Mouse (Mus musculus) MEL (cell line): ENCODE measurements around the gene Tbc1d1.

Source experiments
- CTCF ChIP-seq, 3 experiments: IDR thresholded peaks in 2 of 3; conservative IDR thresholded peaks in 1 of 3; 2 replicates each; pipeline ENCODE4 v1.5.1; 2011 to 2012; ENCODE audit warnings: low read length in 3 of 3, low read depth in 2 of 3, mild to moderate bottlenecking in 2 of 3, improper control_type of control experiment in 1 of 3, inconsistent platforms in 1 of 3, mixed read lengths in 1 of 3, moderate library complexity in 1 of 3; ENCODE audit not compliant: control insufficient read depth in 1 of 3, insufficient read depth in 1 of 3, poor library complexity in 1 of 3, severe bottlenecking in 1 of 3
- GATA1 ChIP-seq: IDR thresholded peaks from 2 replicates; pipeline ENCODE4 v1.6.1; 2011; ENCODE audit warnings: low read depth, low read length, improper control_type of control experiment
- HCFC1 ChIP-seq: IDR thresholded peaks from 2 replicates; pipeline ENCODE4 v1.6.1; 2012; ENCODE audit warnings: low read depth, mild to moderate bottlenecking, inconsistent platforms, low read length, improper control_type of control experiment, moderate library complexity
- MAZ ChIP-seq: IDR thresholded peaks from 2 replicates; pipeline ENCODE4 v1.6.1; 2012; ENCODE audit warnings: low read depth, mild to moderate bottlenecking, inconsistent platforms, low read length, improper control_type of control experiment
- POLR2A ChIP-seq, 2 experiments: IDR thresholded peaks; 2 replicates each; pipeline ENCODE4 v1.6.1; 2011 to 2012; ENCODE audit warnings: low read length in 2 of 2, mild to moderate bottlenecking in 2 of 2, control low read depth in 1 of 2, improper control_type of control experiment in 1 of 2, low read depth in 1 of 2, moderate library complexity in 1 of 2; ENCODE audit not compliant: control insufficient read depth in 1 of 2, insufficient read depth in 1 of 2, poor library complexity in 1 of 2
- TBP ChIP-seq: IDR thresholded peaks from 2 replicates; pipeline ENCODE4 v1.8.0; 2011; ENCODE audit warnings: low read depth, low read length, improper control_type of control experiment

DNA sequence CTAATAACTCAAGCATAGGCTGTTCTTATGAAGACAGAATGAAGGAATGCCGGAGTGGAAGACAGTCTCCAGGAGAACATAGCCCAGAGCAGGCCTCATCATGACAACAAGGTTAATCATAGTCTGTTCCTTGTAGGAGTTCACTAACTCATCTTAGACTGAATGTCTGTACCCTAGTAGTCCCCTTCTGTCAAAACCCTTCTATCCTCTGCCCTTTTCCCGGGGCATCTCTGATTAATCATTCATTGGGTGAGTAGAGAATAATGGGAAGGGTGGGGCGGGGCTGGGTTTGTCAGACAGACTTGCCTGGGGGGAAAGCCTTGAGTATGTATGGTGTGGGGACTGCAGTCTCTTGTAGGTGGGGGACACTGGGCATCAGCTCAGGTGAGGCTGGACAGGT, 79.1 kb downstream of the Tbc1d1 start:
- TF ChIP-seq CTCF (IDR thresholded peaks at IDR 0.05 in 2 of 3, conservative IDR thresholded peaks at IDR 0.05 in 1 of 3; ENCODE audit: control insufficient read depth in 1 of 3, insufficient read depth in 1 of 3, low read depth in 2 of 3, low read length in 3 of 3, poor library complexity in 1 of 3, severe bottlenecking in 1 of 3) (no peak), MAZ (no peak), TBP (no peak), GATA1 (no peak), POLR2A (IDR thresholded peaks at IDR 0.05; ENCODE audit: control insufficient read depth in 1 of 2, insufficient read depth in 1 of 2, low read depth in 1 of 2, low read length in 2 of 2, poor library complexity in 1 of 2) (no peak), HCFC1 (no peak)
